Mouse (Mus musculus): ENCODE data around the gene Neu3.

Gene Neu3

DNA sequence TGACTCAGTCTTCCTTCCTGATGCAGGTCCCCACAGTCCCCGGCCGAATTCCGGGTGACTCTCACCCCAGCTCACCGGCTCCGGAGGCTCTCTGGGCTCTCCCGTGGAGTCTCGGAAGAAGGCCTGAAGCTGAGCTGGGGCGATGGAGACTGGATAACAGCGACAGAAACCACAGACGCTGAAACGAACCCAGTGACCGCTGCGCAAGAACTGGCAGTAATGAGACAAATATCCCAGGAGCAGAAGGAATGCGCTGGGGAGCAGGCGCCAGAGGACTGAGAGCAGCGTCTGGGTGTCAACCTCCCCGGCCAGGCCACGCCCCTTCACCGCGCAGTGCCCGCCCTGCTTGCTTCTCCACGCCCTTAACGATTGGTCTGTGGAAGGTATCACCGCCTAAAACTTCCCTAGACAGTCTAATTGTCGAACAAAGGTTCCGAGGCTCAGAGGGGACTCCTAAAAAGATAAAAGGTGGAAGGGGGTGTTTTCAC lies at the start of gene Neu3:
Neu3 (minus strand) TSS at position 335 of the 488 bp plus-strand sequence.
- peak; percentile 93 to 96 for DNase-seq

DNA sequence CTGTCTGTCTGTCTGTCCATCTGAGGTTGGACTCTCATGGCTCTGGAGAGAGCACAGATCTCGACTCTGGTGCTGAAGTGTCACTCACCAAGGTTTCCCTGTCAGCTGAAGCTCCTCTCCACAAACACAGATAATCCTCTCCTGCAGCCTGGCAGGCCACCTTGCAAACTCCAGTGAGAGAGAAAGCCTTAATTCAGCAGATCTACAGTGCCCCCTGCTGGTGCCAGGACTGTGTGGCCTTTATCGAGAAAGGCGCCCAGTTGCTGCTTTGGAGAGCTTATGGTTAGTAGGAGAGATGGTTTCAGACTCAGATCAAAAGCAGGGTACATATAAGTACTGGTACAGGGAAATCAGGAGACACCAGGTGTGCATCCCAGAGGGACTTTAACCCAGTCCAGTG lies 48.1 kb upstream of the Neu3 start:
- peak; percentile 66 to 75 for DNase-seq

DNA sequence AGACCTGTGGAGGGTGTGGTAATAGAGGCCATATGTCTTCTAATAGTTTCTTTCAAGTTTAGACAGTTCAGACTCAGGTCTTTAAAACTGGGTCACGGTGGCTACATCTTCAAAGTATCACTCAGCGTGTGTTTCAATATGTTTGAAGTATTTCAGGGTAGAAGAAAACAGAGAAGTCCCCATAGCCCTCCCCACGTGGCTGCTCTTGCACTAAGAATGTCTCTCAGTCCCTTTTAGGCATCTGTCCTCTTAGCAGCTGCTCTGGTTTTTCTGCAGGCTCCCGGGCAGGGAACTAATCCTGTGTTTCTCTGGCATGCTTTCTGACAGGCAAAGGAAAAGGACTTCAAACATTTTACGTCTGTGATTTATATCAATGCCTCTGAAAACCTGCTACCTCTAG lies 47.7 kb upstream of the Neu3 start:
- DNase-seq: no peak

DNA sequence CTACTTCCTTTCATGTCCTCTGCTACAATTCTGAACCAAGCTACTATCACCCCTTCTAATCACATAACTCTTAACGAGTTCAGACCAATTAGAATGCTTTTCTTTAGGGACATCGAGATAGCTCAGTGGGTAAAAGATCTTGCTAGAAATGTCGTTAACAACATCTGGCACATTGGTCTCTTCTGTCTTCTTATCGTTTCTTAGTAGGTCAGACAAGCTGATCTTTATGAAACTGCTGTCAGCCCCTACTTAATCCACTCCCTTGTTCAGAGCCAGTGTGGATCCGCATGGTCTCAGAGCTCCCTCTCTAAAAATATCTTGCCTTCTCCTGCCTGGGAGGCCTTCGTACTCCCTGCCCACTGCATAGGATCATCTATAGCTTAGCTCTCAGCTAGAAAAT lies 45.7 kb upstream of the Neu3 start:
- DNase-seq: no peak

DNA sequence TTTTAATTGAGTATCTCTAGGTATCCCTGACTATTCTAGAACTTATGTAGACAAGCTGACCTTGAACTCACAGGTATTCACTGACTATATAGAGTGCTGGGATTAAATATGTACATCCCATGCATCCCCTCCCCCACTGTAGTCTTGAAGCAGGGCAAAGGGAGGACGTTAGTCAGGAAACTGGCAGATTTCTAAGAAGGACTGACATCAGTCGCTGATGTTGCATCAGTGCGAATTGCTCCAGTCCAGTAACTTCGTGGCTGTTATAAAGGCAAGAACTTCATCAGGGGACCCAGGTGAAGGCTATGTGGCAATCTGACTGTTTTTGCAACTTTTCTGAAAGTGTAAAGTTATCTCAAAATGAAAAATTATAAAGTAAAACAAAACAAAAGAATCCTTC lies 41.1 kb upstream of the Neu3 start:
- no peak for DNase-seq

DNA sequence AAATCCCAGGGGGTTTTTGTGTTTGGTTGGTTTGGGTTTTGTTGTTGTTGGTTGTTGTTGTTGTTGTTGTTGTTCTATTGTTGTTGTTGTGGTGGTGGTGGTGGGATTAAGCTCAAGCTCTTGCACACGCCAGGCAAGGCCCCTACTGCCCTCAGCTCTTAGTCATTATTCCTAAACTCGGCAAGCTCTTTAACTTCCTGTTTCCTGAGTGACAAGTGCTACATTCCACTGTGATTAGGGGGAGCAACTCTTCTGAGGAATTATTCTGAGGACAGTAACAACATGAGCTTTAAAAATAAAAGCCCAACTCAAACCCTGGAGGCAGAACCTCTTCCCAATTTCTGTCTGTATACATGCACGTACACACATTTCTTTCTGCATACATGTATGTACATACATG lies 37.0 kb upstream of the Neu3 start:
- no peak for DNase-seq

DNA sequence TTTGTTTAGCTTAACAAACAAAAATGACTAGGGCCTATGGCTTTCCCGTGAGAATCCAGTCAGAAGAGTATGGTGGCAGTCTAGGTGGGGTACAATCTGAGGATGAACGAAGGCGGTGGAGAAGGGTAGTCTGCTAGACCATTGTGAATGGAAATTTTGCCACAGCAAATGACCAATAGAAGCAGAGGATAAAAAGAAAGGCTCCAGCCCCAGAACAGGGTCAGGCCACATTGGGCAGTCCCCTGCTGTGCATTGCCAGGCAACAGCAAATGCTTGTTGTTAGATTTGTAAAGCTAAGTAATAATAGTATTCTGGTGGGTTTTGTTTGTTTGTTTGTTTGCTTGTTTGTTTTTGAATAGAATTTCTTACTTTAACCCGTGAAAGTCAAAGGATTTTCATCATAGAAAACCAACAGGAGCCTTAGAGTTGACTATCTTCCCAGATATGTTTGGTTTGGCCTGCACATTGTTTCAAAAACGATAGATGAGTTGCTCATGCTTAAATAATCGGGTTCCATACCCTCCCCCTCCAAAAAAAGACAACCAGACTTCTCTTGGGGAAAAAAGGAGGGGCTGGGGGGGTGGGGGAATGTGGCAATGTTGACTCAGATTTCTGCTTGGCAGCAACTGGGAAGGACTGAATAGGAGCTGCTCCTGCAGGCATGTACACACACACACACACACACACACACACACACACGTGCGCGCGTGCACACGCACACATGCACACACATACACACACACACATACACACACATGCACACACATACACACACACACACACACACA lies 36.2 kb upstream of the Neu3 start:
- no peak for DNase-seq

DNA sequence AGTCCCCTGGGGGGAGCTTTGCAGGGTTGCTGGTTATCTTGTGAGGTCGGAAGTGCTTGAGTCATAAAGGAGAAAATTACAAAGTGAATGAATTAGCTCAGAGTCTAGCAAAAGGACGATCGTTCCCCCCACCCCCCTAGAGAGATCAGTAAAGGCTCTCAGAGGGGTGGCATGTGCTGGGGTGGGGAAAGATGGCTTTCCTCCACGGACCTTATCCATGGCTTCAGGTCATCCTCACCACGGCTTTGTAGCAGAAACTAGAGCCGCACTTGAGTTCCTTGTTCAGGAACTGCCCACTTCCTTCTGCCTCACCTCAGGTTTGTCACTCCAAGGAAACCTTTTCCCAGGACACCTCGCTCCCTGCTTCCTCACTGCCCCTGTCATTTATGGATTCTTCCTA lies 35.1 kb upstream of the Neu3 start, which contains the start of gene Spcs2:
Spcs2 (minus strand) TSS at position 101 of the 400 bp plus-strand sequence.
- no peak for DNase-seq

DNA sequence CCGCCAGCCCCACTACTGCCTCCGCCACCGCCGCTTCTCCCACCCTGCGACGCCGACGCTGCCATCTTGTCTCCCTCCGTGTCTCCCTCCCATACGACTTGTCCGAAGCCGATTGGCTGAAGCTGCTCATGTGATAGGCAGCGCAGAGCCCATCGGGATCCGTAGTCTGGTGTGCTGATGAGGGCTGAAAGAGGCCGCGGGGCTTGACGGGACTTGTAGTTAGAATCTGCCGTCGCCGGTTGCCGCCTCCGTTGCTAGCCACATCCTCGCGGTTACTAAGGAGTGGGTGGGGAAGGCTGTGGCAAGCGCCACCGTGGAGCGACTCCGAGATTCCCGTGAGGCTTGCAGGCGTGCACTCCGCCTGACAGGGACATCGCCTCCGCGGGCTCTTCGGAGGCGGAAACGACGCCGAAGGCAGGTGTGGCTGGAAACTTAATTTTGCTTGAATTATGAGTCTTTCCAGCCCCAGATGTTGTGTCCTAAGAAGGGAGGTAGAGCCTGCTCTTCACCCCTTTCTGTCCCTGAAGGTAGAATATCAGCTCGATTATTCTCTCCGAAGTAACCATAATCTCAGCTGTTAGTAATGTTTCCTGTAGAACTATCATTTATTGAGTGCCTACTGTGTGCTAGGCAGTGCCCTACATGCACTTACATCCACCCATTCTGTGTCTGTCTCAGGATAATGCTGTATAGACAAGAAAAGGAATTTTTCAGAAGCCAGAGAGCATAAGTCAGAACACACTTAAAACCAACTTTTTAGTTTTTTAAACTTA lies 30.8 kb upstream of the Neu3 start, which contains the start of gene Xrra1:
Xrra1 (plus strand) TSS at position 304 of the 773 bp plus-strand sequence.
- peak; percentile 94 to 99 for DNase-seq

DNA sequence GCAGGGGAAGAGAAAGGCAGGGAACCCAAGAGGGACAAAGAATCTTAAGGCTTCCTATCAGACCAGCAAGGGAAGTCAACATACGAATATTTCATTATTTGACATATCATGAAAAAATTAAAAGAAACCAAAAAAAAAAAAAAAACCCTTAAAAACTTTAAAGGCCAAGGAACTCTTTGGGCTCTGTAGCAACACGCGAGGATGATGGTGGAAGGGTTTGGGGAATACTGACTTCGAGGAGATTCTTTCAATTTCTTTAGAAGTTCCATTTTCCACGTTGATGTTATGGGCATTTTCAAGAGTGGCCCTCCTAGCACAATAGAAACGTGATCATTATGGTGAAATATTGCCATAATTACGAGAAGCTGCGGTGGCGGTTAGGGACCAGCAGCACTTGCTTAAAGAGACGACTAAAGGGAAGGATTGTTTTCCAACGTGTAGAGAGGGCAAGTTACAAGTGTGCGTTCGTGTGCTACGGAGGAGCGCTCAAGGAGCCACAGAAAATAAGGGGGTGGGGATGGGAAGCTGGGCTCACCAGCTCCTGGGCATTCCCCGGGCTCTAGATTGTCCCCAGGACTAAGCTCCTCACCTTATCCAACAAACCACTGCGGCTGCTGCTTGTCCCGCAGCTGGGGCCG lies 30.1 kb upstream of the Neu3 start:
- no peak for DNase-seq

DNA sequence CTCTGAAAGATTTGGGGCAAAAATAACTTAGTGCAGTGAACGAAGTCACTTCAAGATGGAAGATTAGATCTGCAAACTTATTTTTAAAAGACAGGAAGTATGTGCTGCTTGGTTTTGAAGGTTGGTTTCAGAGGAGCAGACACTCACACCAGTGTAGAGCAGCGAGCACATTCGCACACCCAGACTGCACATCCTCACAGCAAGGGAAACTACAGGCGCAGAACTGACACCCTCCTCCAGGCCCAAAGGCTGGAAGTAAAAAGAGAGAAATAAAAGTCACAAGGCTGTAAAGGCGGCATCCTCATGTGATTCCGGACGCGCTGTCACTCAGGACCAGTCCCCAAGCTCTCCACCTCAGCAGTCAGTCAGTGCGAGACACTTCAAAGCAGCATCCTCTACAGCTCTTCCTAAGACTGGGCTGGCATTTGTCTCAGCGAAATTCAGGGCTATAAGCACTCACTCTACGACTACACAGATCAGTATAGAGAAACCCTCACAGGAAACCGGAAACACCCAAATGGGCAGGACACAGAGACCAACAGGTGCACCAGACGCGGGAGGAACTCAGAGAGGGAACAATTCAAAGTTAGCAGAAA lies 28.1 kb upstream of the Neu3 start:
- no peak for DNase-seq

DNA sequence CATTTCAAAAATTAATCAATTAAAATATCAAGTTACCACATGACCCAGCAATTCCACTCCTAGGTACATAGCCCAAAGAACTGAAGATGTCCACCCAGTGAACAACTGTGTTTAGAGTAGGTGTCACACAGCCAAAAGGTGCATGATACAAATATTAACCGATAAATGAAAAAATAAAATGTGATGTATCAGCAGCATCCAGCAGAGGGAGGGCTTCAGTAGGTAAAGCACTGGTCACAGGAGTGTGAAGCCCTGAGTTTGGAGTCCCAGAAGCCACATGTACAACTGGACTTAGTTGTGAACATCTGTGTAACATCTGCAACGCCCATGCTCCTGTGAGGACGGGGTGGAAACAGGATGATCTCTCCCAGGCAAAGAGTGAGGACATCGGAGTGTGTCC lies 26.1 kb upstream of the Neu3 start:
- no peak for DNase-seq

DNA sequence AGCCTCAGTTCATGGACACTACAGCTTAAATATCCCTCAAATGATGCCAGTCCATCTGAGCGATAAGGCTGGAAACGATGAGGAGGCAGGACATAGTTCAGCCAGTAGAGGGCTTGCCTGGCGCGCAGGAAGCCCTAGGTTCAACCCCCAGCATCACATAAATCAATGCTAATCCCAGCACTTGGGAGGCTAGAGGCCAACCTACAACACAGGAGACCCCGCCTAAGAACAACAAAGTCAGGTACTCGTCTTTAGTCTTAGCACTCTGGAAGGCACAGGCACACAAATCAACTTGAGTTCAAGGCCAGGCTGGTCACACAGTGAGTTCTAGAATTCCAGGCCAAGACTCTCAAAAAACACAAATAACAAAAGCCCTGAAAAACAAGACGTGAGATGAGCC lies 25.1 kb upstream of the Neu3 start:
- DNase-seq: no peak

DNA sequence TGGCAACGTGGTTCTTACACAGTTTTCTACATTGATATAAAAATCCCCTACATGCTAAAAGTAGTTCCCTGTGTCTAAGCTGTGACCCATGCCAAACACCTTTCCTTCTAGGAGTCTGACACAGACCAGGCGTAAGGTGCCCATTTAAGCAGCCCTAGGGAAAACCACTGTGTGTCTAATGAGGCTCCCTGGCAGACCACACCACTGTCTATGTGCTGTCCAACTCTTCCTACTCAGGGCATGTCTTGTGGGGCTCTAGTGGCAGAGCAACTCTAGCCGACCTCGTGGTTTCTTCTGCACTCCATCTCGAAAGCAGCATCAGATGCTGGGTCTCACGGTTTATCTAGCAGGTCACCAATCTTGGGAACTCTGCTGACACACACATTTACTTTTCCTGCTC lies 23.4 kb upstream of the Neu3 start:
- DNase-seq: no peak

DNA sequence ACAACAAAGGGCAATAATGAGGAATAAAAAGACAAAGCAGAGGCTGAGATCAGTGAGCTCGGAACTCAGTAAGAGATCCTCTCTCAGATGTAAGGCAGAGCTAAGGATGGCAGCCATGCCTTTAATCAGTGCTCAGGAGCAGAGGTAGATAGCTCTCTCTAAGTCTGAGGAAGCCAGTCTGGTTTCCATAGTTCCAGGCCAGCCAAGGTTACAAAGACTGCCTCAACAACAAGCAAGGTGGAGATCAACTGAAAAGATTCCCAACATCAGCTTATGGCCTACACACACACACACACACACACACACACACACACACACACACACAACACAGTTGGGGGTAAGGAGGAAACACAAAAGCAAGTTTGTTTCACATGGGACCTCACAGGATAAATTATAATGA lies 22.9 kb upstream of the Neu3 start:
- DNase-seq: no peak

DNA sequence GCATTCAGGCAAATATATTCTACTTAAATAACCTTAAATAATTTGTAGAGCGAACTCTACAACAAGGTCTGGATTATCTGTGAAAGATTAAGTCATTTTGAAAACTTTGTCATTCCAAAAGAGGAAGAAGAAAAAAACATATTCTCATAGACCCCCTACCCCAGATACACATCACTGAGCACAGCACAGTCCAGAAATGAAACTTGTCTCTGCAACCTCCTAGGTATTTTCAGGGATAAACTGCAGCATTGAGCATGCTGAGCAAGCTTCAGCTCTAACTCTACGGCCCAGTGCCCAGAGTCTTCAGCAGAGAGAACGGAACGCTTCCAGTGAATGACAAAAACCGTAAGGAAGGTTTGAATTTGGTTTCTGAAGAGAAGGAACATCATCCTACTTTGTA lies 22.3 kb upstream of the Neu3 start:
- DNase-seq: no peak

DNA sequence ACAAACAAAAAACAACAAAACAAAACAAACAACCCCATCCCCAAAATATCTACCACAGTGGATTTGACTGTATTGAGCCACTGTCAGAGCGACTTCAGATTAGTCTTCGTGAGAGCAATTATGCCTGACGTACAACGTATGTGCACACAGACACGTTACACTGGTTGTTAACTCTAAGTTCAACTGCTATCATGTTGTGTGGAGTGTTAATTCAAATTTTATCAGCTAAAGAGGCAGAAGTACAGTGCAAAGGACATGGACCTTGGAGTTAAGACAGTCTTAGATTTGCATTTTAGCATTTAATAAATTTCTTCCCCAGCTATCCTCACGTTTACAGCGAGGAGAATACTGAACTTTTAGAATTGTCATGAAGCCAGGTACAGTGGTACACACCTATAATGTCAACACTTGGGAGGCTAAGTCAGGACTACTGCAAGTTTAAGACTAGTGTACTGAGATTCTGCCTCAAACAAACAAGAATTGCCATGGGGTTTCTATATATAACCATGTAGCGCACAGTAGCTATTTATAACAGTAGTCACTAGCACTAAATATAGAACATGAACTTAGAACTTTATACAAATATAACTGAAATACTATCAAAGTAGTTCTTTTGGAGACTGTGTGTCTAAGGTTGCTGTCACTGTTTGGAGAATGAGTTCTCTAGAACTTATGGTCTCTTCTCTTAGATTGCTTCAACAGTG lies 17.5 kb upstream of the Neu3 start:
- no peak for DNase-seq

DNA sequence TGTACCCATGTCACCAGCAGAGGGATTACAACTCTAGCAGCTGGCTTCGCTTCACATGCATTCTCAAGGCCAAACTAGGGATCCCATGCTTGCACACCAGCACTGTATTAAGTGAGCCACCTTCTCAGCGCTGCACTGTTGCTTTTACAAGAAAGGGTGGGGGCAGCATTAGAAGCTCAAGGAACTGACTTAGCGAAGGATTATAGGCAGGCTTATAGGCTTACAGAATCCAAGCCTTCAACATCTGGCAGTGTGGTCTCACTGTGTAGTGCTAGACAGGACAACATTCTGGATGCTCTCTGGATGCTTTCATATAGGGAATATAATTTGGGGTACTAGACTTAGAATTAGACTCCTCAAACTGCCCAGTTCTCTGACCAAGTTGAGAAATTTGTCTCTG lies 10.0 kb upstream of the Neu3 start:
- DNase-seq: no peak

DNA sequence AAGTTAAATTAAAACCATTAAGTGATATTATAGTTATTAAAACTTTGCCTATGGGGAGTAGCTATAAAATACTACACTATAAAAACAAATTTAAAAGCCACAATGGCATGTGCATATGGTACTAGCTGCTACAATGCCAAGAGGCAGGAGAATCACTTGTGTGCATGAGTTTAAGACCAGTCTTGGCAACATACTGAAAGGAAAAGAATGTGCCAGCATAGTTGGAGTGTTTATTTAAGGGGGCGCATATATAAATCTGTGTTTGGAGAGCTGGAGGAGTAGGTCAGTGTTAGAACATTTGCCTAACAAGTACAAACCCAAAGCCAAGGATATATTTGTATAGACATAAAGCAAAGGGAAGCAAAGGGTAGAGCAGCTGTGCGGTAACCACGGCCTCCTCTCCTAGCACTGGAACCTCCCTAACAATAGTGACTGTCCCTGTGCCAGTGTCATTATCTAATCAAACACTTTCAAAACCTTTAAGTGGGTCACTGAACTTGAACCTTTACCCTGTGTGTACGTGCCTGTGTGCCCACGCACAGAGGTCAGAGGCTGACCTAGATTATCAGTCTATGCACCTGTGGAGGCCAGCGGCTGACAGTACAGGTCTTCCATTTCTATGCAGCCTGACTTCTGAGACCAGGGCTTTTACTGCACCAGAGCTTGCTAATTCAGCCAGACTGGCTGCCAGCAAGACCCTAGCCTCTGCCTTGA lies 9.3 kb upstream of the Neu3 start:
- no peak for DNase-seq

DNA sequence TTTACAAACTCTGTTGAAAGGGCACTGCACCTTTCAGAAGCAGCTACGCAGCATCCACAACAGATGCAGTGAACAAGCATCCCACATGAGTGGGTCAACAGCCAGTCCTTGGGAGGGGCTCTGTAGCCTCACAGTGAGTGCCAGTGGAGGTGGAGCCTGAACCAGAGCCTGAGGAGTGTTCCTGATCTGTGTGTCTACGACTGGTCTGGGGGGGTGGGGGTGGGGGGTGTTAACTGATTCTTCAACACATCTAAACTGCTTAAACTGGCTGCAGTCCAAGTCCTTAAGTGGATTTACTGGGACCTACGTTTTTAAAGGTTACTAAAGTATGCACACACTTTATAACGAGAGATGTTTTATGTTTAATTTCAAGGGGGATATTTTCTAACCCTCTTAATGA lies 8.6 kb upstream of the Neu3 start:
- DNase-seq: no peak

DNA sequence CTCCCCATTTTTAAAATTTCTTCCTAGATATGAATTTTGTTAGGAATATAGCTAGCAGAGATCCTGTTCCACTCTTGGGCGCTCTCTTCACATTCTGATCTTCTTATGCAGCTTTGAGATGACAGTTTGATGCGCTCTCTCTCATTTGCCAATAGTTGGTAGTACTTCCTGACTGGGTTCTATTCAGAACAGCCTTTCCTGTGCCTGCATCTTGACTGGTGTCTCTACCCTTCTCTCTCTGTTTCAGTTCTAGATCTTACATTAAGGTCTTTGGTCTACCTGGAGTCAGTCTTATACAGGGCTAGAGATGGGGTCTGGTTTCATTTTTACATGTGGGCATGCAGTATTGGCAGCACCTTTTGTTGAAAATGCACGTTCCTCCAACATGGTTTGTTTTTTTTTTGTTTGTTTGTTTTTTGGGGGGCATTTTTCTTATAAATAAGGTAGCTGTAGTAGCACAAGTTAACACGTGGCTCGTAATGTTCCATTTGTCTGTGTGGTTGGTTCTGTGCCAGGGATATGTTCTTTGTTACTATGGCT lies 6.2 kb upstream of the Neu3 start:
- DNase-seq: no peak

DNA sequence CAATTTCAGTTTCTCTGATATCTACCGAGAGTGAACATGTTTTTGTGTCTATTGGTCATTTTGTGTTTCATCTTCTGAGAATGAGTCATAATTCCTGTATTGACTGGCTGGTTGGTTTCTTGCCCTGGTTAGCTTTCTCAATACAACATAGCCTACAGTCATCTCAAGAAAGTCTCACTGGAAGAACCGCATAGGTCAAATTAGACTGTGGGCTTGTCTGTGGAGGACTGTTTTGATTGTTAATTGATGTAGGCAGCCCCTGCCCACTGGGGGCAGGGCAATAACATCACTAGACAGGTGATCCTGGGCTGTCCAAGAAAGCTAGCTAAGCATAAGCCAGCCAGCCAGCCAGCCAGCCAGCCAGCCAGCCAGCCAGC lies 5.6 kb upstream of the Neu3 start:
- DNase-seq: no peak

Data from cerebellum, adult 18-20 months (tissue).